Mouse (Mus musculus): Measurements from ENCODE around the gene Creb3l2. TPM values are rescaled to one million over a fixed set of nuclear protein-coding genes. Genes with fewer than 3 reads are reported as not detected.

The Creb3l2 gene
- polyA plus RNA-seq, 1 experiment from 2014 or later: 2.9 TPM

DNA sequence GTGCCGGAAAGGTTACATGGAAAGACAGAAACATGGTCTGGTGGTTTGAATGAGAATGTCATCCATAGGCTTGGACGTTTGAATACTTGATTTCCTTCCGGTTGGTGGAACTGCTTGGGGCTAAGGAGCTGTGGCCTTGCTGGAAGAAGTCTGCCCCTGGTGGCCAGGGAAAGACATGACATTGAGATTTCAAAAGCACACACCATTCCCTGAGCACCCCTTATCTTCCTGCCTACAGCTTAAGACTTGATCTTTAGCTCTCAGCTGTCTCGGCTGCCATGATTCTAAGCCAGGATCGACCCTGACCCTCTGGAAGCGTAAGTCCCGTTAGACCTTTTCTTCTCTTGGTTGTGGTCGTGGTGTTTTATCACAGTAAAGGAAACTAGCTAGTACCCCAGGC lies 77.6 kb downstream of the Creb3l2 start:
- Histone ChIP-seq H3K9me3 (no peaks in the 10 kb centered on the region), H3K27ac (replicated peaks) (no peak overlapping the region), H3K27me3 (no peaks in the 10 kb centered on the region), H3K9ac (replicated peaks) (no peak overlapping the region), H3K36me3 (peaks cover 2% of the 10 kb centered on the region; the same call in 1 of the 2 replicates), H3K4me3 (no peak overlapping the region), H3K4me1 (peaks cover 14% of the 10 kb centered on the region), H3K4me2 (replicated peaks) (no peak overlapping the region)
- ATAC-seq (replicated peaks): no peak
- 94% methylated on average over 8 of the region's 8 CpGs for WGBS

DNA sequence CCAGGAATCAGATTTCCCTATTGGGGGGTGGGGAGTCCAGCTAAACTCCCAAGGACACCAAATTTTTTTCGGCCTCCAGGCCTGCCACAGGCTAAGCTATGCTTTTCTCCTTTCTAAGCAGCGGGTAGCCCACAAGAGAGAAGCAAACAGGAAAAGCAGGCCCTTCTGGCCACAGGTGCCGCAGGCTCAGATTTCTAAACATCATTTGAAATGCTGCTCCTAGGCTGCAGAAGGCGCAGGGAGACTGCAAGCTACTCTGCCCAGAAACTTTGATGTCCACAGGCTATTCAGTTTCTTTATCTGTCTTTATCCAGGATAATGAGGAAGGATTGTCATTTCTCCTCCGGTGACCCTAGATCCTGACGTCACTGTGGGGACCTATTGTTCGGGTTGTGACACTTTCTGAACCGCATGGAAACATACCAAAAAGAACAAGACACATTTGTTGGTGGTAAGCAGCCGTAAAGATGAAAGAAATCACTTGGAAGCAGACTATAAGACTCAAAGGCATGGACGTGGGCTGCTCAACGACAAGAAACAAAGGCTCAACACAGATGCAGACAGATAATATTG lies 81.0 kb downstream of the Creb3l2 start:
- no peak for ATAC-seq (replicated peaks)
- H3K4me1 ChIP-seq: peaks cover 17% of the 10 kb centered on the region
- H3K4me3 ChIP-seq: no peak overlapping the region
- no peaks in the 10 kb centered on the region for H3K27me3 ChIP-seq
- H3K4me2 ChIP-seq (replicated peaks): no peak overlapping the region
- H3K9ac ChIP-seq (replicated peaks): no peak overlapping the region
- no peaks in the 10 kb centered on the region for H3K9me3 ChIP-seq
- peaks cover 2% of the 10 kb centered on the region; the same call in 1 of the 2 replicates for H3K36me3 ChIP-seq
- H3K27ac ChIP-seq (replicated peaks): no peak overlapping the region
- 8% methylated on average over 11 of the region's 11 CpGs for WGBS

DNA sequence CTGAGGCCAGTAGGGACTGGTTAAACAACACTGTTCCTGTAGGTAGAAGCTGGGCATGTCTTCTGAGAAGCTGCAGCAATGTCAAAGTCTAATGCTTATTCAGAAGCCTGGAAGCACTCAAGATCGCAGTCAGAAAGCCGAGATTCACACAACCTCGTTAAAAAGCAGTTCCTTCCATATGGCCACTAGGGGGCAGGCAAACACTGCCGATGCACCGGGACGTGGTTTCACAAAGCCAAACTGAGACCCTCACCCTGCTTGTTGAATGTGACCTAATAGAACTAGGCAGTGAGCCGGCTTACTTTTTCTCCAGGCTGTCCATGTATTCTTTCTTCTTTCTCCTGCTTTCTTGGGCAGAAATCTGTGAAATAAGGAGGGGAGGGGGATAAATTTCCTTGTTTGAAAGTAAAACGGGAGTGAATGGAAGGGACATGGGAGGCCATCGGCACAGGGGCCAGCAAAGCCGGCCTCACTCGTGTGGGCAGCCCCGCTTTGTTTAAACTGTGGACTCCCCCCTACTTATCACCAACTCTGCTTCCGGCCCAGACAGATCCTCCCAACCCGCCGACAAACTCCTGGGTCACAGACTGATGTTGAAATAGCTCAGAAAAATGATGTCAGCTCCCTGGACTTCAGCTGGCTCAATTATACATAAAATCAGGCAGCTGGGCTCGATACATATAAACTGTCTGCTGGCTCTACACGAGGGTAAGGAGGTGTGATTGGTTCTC lies 87.3 kb downstream of the Creb3l2 start:
- Histone ChIP-seq H3K9ac (replicated peaks) (no peak overlapping the region), H3K27ac (replicated peaks) (no peak overlapping the region), H3K9me3 (no peaks in the 10 kb centered on the region), H3K4me3 (0 out of 2 replicates have a peak overlapping the region, but pooled peaks have one; percentile 9), H3K27me3 (no peaks in the 10 kb centered on the region), H3K4me2 (replicated peaks) (peak overlapping the region; percentile 28), H3K36me3 (no peaks in the 10 kb centered on the region), H3K4me1 (peaks cover 14% of the 10 kb centered on the region)
- 35% methylated on average over 17 of the region's 17 CpGs for WGBS
- ATAC-seq (replicated peaks): peak; percentile 55

DNA sequence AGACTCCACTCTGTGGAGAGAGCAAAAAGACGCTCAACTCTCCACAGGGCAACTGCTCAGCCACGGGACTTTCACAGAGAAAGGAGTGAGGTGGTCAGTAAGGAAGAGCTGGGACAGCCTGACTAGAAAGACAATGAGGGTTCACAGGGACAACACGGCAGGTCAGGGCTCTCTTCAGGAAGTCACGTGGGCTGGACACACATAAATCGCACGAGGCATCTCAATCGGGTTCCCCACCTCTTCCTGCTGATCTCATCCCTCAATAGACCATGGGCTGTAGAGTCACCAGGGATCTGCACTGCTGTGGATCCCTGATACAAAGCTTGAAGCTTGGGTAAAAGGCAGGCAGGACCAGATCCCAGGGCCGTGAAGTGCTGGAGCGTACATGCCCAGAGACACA lies 88.3 kb downstream of the Creb3l2 start:
- Histone ChIP-seq H3K36me3 (no peaks in the 10 kb centered on the region), H3K9ac (replicated peaks) (no peak overlapping the region), H3K4me2 (replicated peaks) (no peak overlapping the region), H3K27ac (replicated peaks) (no peak overlapping the region), H3K4me3 (no peak overlapping the region), H3K27me3 (no peaks in the 10 kb centered on the region), H3K4me1 (peaks cover 9% of the 10 kb centered on the region), H3K9me3 (no peaks in the 10 kb centered on the region)
- no peak for ATAC-seq (replicated peaks)
- 91% methylated on average over 9 of the region's 9 CpGs for WGBS

DNA sequence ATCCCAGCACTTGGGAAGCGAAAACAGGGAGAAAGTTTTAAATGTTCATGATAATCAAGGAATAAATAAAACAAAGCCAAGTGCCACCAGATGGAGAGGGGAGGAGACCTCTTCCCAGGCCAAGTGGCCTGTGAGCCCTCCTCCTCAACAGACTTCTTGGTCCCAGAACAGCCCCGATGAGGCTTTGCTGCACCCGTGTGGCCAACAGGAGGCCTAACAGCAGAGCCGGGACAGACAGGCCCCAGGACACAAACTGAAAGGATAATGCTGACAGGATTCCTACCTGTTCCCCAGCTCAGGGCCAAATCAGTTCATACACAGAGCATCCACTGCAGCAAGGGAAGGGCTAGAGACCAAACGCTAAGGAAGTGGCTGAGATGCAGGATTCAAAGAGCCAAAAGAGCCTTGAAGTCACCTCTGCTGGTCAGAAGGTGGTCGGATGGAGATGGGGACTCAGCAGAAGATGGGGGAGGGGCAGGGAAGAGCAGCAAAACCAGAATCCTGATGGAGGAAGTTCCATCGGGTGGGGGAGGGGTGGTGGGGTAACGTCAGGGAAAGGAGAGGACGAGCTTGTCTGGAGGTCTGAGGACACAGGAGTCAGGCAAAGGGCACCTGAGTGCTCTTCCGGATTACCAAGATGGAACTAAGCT lies 90.1 kb downstream of the Creb3l2 start:
- H3K27ac ChIP-seq (replicated peaks): no peak overlapping the region
- H3K9ac ChIP-seq (replicated peaks): no peak overlapping the region
- H3K9me3 ChIP-seq: no peaks in the 10 kb centered on the region
- H3K27me3 ChIP-seq: no peaks in the 10 kb centered on the region
- no peak overlapping the region for H3K4me2 ChIP-seq (replicated peaks)
- H3K36me3 ChIP-seq: no peaks in the 10 kb centered on the region
- ATAC-seq (replicated peaks): peak; percentile 85
- WGBS: 21% methylated on average over 10 of the region's 10 CpGs
- H3K4me3 ChIP-seq: no peak overlapping the region
- H3K4me1 ChIP-seq: peaks cover 9% of the 10 kb centered on the region

DNA sequence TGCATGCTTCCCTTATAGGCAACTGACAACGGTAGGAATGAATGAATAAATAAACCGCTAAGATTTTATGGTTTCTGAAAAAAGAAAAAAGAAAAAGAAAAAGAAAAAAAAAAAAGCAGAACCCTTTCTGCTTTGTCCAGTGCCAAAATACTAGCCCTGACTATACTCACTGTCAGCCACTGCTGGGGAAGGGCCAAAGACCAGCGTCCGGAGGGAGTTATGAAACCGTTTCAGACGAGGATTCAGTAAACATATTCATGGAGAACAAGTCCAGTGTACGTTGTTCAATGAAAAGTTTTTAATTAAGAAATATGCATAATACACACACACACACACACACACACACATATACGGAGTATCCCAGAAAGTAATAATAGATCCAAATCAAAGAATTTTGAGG lies 91.6 kb downstream of the Creb3l2 start:
- Histone ChIP-seq H3K27ac (replicated peaks) (no peak overlapping the region), H3K9me3 (no peaks in the 10 kb centered on the region), H3K4me1 (peaks cover 9% of the 10 kb centered on the region), H3K9ac (replicated peaks) (no peak overlapping the region), H3K4me2 (replicated peaks) (no peak overlapping the region), H3K36me3 (no peaks in the 10 kb centered on the region), H3K4me3 (no peak overlapping the region), H3K27me3 (no peaks in the 10 kb centered on the region)
- WGBS: 90% methylated on average over 8 of the region's 8 CpGs
- ATAC-seq (replicated peaks): no peak

DNA sequence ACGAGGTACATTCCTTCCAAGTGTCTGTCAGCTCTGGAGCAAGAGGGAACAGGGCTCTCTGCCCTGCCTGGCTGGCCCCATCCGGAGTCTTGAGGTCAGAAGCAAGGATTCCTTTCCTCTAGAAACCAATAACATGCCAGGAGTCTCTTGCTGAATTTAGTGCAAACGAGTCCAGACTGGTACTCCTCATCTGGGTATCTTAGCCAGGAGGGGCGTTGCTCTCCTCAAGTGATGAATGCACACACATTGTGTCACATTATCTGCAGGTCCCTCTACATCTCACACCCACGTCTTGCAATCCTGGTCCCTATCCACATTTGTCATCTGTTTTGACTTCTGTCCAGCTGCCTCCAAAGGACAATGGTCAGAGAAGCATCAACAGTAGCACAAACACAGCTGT lies 94.3 kb downstream of the Creb3l2 start:
- Histone ChIP-seq H3K4me1 (0 out of 2 replicates have a peak, but pooled peaks cover 5% of the 10 kb centered on the region), H3K4me2 (replicated peaks) (no peak overlapping the region), H3K9ac (replicated peaks) (no peak overlapping the region), H3K4me3 (no peak overlapping the region), H3K27ac (replicated peaks) (no peak overlapping the region), H3K9me3 (no peaks in the 10 kb centered on the region), H3K36me3 (no peaks in the 10 kb centered on the region), H3K27me3 (no peaks in the 10 kb centered on the region)
- 88% methylated on average over 5 of the region's 5 CpGs for WGBS
- ATAC-seq (replicated peaks): no peak

DNA sequence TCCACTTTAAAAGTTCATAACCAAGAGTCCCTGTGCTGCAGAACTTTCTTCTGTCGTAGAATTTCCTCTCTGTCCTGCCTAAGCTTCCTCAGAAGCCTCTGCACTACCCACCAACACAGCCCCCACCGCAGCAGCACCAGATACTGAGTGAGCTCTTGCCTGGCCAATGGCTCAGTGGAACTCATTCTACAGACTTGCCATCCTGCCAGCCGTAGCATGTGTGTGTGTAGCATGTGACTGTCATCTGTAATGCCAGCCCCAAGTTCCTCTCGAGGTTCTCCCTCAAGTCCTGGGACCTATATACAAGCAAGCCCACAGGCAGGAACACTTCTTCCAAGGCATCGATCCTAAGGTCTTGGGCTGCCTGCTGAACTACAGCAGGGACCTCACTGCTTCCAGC lies 103.9 kb downstream of the Creb3l2 start:
- Histone ChIP-seq H3K4me2 (replicated peaks) (no peak overlapping the region), H3K4me3 (no peak overlapping the region), H3K4me1 (peaks cover 20% of the 10 kb centered on the region), H3K27ac (replicated peaks) (no peak overlapping the region), H3K9me3 (no peaks in the 10 kb centered on the region), H3K27me3 (no peaks in the 10 kb centered on the region), H3K9ac (replicated peaks) (no peak overlapping the region), H3K36me3 (no peaks in the 10 kb centered on the region)
- whole genome bisulfite sequencing: 83% methylated on average over 5 of the region's 5 CpGs
- ATAC-seq (replicated peaks): no peak

DNA sequence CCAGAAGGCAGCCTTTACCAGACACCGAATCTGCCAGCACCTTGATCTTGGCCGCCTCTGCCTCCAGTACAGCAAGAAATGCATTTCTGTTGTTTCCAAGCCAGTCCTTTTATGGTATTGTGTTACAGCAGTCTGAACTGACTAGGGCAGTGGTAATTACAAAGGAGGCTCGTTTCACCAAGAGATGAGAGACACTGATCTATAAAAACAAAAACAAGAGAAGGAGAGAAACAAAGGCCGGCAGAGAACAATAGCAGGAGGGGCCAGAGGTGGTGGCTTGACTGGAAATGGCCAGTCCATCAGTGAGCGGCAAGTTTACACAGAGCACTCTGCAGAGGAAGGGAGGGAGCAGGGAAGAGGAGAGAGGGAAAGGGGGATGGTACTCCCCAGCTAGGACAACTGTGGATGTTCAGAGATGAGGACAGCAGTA lies 105.1 kb downstream of the Creb3l2 start:
- no peaks in the 10 kb centered on the region for H3K9me3 ChIP-seq
- ATAC-seq (replicated peaks): peak; percentile 58
- H3K9ac ChIP-seq (replicated peaks): no peak overlapping the region
- H3K27ac ChIP-seq (replicated peaks): peak overlapping the region; percentile 50; the same call in 1 of the 2 replicates
- 9% methylated on average over 5 of the region's 5 CpGs for WGBS
- no peak overlapping the region for H3K4me3 ChIP-seq
- H3K27me3 ChIP-seq: no peaks in the 10 kb centered on the region
- no peak overlapping the region for H3K4me2 ChIP-seq (replicated peaks)
- no peaks in the 10 kb centered on the region for H3K36me3 ChIP-seq
- peaks cover 20% of the 10 kb centered on the region for H3K4me1 ChIP-seq

DNA sequence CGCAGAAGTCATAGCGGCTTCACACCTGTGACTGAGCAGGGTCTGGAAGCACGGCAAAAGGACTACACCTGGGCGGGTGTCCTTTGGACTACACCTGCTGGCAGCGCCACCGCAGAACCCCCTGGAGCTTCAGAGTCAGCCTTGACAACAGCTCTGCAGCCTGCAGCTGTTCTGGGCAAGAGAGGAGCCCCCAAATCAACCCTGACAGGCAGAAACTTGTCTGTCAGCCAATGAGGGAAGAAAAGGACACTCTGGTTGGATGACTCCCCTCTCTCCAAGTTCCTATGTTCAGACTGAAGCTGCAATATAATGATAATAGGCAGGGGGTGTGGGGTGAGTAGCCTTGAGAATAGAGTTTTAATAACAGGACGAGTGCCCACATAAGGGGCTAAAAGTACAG lies 105.6 kb downstream of the Creb3l2 start:
- Histone ChIP-seq H3K9ac (replicated peaks) (no peak overlapping the region), H3K27ac (replicated peaks) (peak overlapping the region; percentile 50; the same call in 1 of the 2 replicates), H3K9me3 (no peaks in the 10 kb centered on the region), H3K36me3 (no peaks in the 10 kb centered on the region), H3K4me1 (peaks cover 20% of the 10 kb centered on the region), H3K4me2 (replicated peaks) (no peak overlapping the region), H3K27me3 (no peaks in the 10 kb centered on the region), H3K4me3 (no peak overlapping the region)
- WGBS: 50% methylated on average over 7 of the region's 7 CpGs
- peak; percentile 17; the same call in 1 of the 2 replicates for ATAC-seq (replicated peaks)

DNA sequence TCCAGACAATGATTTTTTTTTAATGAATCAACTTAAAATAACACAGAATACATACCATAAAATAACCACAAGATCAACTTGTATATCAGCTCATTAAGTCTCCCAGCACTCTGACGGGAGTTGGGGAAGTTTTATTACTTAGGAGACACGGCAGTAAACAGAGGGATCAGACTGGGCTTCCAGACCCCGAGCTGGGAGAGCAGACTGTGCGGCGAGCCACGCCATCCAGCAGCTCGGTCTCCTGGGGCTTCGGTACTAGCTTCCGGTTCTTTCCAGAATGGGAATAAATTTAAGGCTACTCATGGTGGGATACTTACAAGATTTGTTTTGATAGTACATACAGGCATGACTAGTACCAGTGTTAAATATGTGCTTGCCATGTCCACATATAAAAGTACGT lies 109.1 kb downstream of the Creb3l2 start:
- WGBS: 78% methylated on average over 10 of the region's 10 CpGs
- no peak for ATAC-seq (replicated peaks)
- Histone ChIP-seq H3K4me3 (no peak overlapping the region), H3K9ac (replicated peaks) (no peak overlapping the region), H3K36me3 (no peaks in the 10 kb centered on the region), H3K27me3 (no peaks in the 10 kb centered on the region), H3K9me3 (no peaks in the 10 kb centered on the region), H3K4me2 (replicated peaks) (no peak overlapping the region), H3K27ac (replicated peaks) (no peak overlapping the region), H3K4me1 (peaks cover 41% of the 10 kb centered on the region)
